Mouse (Mus musculus): ENCODE measurements around the gene Cavin1.

Gene Cavin1

GRCm38 (mm10) chr11:100982087-100982486 is 11.4 kb upstream of the Cavin1 start:
- no peak for DNase-seq (ENCODE audit: low read depth in 1 of 2, low spot score in 2 of 2)

GRCm38 (mm10) chr11:100981236-100981635 is 10.5 kb upstream of the Cavin1 start:
- DNase-seq (ENCODE audit: low read depth in 1 of 2, low spot score in 2 of 2), result no peak

- DNase-seq (ENCODE audit: low read depth in 1 of 2, low spot score in 2 of 2), result no peak
Observed at GRCm38 (mm10) chr11:100980438-100980837, 9.8 kb upstream of the Cavin1 start.

DNA sequence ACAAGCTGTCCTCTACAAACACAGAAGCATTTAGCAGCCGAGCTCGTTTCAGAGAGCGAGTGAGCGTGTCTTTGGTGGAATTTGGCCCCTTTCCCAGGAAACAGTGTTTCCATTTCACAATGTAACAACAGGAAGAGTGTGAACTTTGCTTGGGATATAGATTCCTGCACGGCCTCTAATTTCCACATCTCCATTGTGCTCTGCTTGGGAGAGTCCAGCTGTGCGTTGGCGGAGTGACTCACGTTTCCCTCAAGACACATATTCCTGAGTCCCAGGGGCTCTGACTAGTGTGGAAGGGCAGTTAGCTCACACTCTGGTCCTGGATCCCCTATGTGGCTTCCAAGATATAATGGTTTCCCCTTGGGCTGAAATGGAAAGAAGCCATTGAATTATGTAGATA is 9.2 kb upstream of the Cavin1 start:
- no peak for DNase-seq (ENCODE audit: low read depth in 1 of 2, low spot score in 2 of 2)

DNA sequence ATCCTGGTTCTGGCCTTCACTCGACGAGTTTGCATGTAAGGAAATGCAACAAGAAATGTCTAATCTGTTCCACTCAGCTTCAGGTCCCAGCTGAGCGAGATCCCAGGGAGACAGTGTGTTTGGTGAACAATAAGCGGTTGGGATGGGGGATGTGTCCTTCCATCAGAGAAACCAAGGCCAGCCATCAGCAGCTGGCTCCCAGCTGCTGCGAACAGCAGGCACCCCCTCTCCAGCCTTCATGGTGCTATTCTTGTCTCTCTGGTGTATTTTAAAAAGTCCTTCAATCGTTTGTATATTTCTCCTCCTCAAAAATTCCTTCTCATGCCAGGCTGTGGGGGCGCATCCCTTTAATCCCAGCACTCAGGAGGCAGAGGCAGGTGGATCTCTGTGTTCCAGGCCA is 4.6 kb upstream of the Cavin1 start:
- no peak for DNase-seq (ENCODE audit: low read depth in 1 of 2, low spot score in 2 of 2)

DNA sequence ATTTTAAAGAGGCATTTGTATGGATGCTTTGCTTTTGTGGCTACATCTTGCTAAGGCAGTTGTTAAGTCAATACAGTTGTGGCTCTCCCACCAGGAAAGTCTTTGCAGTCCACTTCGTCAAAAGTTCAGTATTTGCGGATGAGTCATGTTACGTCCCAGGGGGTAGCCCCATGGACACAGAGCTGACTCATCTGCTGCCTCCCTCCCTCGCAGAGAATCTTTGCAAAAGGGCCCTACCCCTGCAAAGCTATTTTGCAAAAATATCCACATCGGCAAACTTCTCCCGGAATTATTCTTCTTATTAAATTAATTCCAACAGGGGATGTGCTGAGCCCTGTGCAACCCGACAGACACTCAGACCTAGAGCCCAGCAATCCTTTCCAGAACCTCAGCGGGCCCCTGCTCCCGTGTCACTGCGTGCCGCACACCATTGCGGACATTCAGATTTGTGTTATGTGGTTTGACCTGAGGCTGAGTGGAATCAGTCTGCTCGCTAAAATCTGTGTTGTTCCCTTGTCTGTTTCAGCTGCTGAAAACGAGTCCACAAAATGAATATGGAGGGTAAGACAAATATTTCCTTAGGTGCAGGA is 3.8 kb upstream of the Cavin1 start:
- DNase-seq (ENCODE audit: low read depth in 1 of 2, low spot score in 2 of 2), result no peak

- DNase-seq (ENCODE audit: low read depth in 1 of 2, low spot score in 2 of 2), result no peak
Observed at GRCm38 (mm10) chr11:100973245-100973644, 2.6 kb upstream of the Cavin1 start.

DNA sequence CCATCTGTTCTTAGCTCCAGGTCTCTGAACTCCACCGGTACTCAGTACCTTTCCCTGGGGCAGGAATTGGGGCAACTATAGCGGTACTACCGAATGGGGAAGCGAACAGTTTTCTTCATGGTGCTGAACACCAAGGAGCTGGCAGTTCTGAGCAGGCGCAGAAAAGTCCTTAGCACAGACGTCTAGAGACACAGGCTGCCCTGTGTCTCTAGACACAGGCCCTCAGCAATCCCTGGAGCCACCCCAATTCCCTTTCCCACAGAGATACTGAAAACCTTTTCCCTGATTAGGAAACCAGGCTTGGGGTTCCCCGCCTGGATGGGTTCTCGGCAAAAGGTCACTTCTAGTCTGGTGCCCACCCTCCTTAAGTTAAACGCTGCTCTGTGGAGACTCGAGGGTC is 768 bp upstream of the Cavin1 start:
- DNase-seq (ENCODE audit: low read depth in 1 of 2, low spot score in 2 of 2), result no peak

- no peak for DNase-seq (ENCODE audit: low read depth in 1 of 2, low spot score in 2 of 2)
Observed at GRCm38 (mm10) chr11:100969744-100970556, 737 bp downstream of the Cavin1 start.

DNA sequence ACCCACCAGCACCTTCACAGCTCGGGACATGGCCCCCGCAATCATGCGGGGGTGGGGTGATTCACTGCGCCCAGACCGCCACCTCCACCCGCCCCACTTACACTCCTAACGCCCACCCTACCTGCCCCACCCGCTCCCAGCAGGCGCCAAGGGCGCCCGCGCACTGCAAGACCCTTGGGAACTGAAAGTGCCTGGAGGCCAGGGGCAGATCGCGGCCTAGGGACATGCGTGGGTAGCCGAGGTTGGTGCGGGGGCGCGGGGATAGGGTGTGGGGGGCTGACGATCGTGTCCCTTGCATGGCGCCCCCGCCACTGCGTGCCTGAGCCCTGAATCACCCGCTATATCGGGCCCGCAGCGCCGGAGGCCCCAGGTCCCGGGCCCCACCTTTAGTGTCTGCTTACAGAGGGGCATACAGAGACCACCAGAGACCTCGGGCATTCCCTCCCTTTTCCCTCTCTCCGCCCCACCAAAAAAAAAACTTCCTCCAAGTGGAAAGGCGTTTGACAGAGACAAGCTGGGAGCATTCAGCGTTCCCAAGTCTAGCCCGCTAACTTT is 1.4 kb downstream of the Cavin1 start:
- no peak for DNase-seq (ENCODE audit: low read depth in 1 of 2, low spot score in 2 of 2)

DNA sequence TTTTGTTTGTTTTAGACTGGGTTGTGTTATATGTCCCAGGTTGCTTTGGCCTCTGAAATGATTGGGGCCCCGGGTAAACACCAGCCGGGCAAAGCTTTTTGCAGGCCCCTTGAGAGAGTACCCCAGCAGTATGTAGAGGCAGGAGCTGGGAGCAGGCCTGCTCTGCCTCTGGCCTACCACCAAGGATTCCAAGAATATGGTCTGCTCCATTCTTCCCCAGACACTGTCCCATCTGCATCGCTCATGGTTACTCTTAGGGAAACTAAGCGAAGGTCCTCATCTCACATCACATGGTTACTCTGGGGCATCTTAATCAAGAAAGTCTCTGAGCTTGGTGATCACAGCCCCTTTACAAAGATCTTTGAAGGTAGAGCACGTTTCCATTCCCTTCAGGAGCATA is 2.2 kb downstream of the Cavin1 start:
- no peak for DNase-seq (ENCODE audit: low read depth in 1 of 2, low spot score in 2 of 2)

DNA sequence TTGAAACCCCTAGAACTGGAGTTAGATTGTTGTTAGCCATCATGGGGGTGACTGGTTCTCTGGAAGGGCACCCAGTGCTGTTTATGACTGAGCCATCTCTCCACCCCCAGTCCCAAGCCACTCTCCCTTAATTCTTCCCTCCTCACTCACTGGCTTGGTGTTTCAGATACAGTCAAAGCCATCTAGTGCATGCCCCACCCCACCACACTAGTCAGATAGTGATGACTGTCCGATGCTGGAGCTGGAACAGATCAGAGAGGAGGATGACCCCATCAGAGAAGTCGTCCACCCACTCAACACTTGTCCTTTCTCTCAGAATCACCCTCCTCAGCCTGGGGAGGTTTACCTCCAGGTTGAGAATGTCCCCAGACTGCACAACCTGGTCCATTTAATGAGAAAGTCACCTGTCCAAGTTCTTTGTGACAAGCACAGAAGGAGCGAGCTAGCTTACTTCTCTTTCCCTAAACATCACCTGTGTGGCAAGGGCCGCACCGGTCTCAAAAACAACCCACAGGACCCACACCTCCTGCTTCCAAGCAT is 2.7 kb downstream of the Cavin1 start:
- DNase-seq (ENCODE audit: low read depth in 1 of 2, low spot score in 2 of 2), result no peak

GRCm38 (mm10) chr11:100967376-100967775 is 3.3 kb downstream of the Cavin1 start:
- no peak for DNase-seq (ENCODE audit: low read depth in 1 of 2, low spot score in 2 of 2)

GRCm38 (mm10) chr11:100965760-100966159 is 4.9 kb downstream of the Cavin1 start:
- no peak for DNase-seq (ENCODE audit: low read depth in 1 of 2, low spot score in 2 of 2)

GRCm38 (mm10) chr11:100964901-100965542 is 5.7 kb downstream of the Cavin1 start:
- no peak for DNase-seq (ENCODE audit: low read depth in 1 of 2, low spot score in 2 of 2)

GRCm38 (mm10) chr11:100964180-100964579 is 6.5 kb downstream of the Cavin1 start:
- no peak for DNase-seq (ENCODE audit: low read depth in 1 of 2, low spot score in 2 of 2)

GRCm38 (mm10) chr11:100963647-100964046 is 7.0 kb downstream of the Cavin1 start:
- no peak for DNase-seq (ENCODE audit: low read depth in 1 of 2, low spot score in 2 of 2)

DNA sequence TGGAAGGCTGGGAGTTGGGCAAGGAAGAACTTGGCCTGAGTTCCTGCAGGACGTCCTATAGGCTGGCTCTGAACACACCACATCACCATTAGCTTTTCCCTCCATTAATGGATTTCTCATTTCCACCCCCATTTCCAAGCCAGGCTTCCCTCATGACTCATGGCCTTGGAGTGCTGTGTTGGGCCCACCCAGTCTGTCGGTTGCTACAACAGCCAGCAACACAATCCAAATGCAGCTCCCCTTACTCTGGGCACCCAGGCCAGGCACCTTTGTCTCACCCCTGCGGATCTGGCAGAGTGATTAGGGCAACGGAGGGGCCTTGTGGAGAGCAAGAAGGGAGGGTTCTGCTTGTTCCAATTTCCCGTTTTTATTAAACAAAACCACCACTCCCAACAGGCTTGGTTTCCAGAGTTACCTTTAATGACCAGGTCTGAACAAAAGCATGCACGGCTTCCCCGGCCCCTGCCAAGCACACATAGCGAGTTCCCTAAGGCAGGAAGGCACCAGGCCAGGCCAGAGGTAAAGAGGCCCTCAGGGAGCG is 8.2 kb downstream of the Cavin1 start:
- DNase-seq (ENCODE audit: low read depth in 1 of 2, low spot score in 2 of 2), result no peak

- no peak for DNase-seq (ENCODE audit: low read depth in 1 of 2, low spot score in 2 of 2)
Observed at GRCm38 (mm10) chr11:100960540-100960939, 10.1 kb downstream of the Cavin1 start.

DNA sequence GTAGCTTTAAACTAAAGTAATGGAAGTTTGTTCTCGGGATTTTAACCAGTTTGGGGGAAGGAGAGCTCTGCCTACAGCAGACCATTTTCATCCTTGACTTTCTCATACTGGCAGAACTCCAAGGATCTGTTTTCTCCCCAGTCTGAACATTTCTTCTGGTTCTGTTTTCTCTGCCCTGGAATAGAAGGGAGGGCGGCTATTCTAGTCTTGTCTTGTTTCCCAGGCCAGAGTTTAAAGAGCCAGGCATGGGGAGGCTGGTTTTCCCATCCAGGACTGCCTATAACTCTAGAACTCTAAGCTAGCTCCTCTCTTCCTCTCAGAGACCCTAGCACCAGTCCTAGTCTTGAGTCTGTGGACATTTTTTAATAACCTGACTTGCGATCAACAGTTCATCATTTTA is 10.9 kb downstream of the Cavin1 start:
- no peak for DNase-seq (ENCODE audit: low read depth in 1 of 2, low spot score in 2 of 2)

GRCm38 (mm10) chr11:100959464-100959810 is 11.2 kb downstream of the Cavin1 start:
- no peak for DNase-seq (ENCODE audit: low read depth in 1 of 2, low spot score in 2 of 2)
